Mouse (Mus musculus): Measurements from ENCODE around the gene Slc25a54. TPM values are rescaled to one million over a fixed set of nuclear protein-coding genes. Genes with fewer than 3 reads are reported as not detected.

The Slc25a54 gene
- total RNA-seq (2017), result not detected in 2 replicates

- ATAC-seq (ENCODE audit: extremely low read depth, insufficient number of reproducible peaks, low FRiP score, poor library complexity, severe bottlenecking), result no peak
Measured at GRCm38 (mm10) chr3:109080169-109080568, at the start of gene Slc25a54. TSS of gene Slc25a54 (plus strand) at chr3:109080469.

DNA sequence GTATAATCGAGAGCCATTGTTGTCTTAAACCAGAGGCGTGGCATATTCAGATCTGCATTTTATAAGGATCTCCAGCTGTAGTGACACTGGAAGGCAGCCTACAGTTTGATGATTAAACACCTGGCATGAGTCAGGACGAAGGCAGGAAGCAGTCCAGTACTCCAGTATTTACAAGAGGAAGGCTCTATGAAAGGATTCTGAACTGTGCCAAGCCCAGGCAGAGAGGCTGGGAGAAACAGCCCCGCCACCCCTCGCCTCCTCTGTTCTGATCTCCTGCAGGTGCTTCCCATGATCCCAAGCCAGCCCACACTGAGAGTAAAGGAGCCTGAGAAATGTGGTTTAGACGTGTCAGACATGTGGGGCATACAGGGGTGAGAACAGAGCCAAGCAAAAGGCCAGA lies 49.5 kb upstream of the Slc25a54 start:
- ATAC-seq (ENCODE audit: extremely low read depth, insufficient number of reproducible peaks, low FRiP score, poor library complexity, severe bottlenecking), result no peak

GRCm38 (mm10) chr3:109031626-109032025 lies 48.6 kb upstream of the Slc25a54 start:
- ATAC-seq (ENCODE audit: extremely low read depth, insufficient number of reproducible peaks, low FRiP score, poor library complexity, severe bottlenecking), result no peak

GRCm38 (mm10) chr3:109032306-109032705 lies 48.0 kb upstream of the Slc25a54 start:
- ATAC-seq (ENCODE audit: extremely low read depth, insufficient number of reproducible peaks, low FRiP score, poor library complexity, severe bottlenecking), result no peak

DNA sequence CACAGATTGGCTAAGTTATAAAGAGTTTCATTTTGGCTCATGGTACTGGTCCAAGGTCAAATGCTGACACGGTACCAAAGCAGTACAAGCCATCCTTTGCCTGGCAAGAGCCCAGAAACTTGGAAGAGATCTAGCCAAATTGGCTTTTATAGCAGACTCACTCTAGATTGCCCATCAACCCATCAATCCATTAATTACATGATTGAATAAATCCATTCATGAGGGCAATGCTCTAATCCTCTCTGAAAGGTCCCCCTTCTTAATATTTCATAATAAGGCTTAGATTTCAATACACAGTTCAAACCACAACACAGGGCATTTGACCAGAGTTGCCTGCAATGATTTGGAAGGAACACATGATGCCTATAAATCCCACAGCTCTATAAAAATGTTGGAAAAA lies 45.9 kb upstream of the Slc25a54 start:
- no peak for ATAC-seq (ENCODE audit: extremely low read depth, insufficient number of reproducible peaks, low FRiP score, poor library complexity, severe bottlenecking)

DNA sequence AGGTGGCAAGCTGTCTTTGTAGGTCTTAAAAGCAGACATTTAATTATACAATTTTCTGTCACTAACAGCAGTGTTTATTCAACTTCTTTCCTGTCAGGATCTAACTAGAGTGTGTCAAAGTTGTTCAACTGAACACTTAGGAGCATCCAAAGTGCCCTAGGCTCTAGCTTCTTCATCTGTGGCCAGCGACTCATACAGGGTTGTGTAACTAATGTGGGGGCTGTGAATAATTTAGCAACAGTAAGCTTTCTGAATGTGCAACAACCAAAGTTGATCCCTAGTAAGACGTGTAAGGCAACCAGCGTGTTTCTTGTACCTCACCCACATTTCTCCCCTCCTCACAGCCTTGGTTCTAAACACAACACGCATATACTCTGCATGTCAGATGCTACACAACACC lies 39.4 kb upstream of the Slc25a54 start:
- ATAC-seq (ENCODE audit: extremely low read depth, insufficient number of reproducible peaks, low FRiP score, poor library complexity, severe bottlenecking), result no peak

- no peak for ATAC-seq (ENCODE audit: extremely low read depth, insufficient number of reproducible peaks, low FRiP score, poor library complexity, severe bottlenecking)
Measured at GRCm38 (mm10) chr3:109043395-109043794, 36.9 kb upstream of the Slc25a54 start.

- 0 out of 2 replicates have a peak, but pooled peaks have one; percentile 6 for ATAC-seq (ENCODE audit: extremely low read depth, insufficient number of reproducible peaks, low FRiP score, poor library complexity, severe bottlenecking)
Measured at GRCm38 (mm10) chr3:109046428-109046827, 33.8 kb upstream of the Slc25a54 start.

- no peak for ATAC-seq (ENCODE audit: extremely low read depth, insufficient number of reproducible peaks, low FRiP score, poor library complexity, severe bottlenecking)
Measured at GRCm38 (mm10) chr3:109047707-109048283, 32.5 kb upstream of the Slc25a54 start.

DNA sequence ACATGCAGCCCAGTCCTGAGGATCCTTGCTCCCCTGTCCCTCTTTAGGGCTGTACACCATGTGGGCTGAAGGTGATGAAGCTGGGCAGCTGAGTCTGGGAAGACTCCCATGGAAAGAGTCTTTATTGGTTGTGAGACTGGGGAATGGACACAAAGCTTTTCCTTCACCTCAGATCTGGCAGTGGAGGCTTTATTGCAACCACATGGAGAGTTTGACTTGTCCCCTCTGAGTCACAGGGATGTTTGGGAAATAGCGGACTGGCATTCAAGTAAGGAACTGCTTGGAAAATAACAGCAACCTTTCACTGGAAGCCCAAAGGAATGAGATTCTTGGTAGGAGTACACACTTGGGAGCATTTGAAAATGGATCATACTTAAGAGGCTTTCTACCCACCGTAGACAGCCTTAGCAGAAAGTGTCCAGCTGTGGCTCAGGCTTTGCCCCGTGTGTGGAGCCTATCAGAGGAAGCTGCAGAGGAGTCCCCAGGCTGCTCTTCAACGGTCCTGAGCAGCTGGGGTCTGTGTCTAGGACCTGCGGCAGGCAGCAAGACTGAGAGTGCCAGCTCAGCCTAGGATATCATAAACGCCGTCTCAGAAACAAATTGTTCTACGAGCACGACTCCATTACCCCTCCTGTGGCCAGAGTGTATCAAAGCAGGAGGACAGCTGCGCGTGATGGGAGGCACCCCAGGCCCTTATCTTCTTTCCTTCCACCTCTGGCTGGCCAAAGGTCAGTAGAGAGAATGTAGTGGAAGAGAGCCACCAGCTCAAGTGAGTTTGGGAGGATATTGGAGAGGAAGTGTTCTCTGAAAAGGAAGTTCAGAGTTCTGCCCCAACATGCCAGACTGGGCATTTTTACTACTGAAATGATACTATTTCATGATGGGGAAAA lies 29.0 kb upstream of the Slc25a54 start:
- 0 out of 2 replicates have a peak, but pooled peaks have one; percentile 26 for ATAC-seq (ENCODE audit: extremely low read depth, insufficient number of reproducible peaks, low FRiP score, poor library complexity, severe bottlenecking)

DNA sequence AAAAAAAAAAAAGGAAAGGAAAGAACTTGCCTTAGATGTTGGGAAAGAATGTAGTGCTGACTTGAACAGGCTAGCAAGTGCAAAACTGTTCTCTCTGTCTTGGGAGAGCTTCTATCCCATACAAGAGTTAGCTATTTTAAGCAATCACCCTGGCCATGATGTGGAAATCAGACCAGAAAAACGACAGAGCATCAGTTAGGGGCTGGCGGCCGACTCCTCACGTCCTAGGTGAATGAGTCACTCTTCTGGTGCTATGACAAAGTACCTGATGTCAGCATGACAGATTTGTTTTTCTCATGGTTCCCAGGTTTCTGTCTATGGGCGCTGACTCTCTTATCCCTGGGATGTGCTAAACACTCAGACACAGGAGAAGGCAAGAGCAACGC lies 28.3 kb upstream of the Slc25a54 start:
- ATAC-seq (ENCODE audit: extremely low read depth, insufficient number of reproducible peaks, low FRiP score, poor library complexity, severe bottlenecking), result no peak

- no peak for ATAC-seq (ENCODE audit: extremely low read depth, insufficient number of reproducible peaks, low FRiP score, poor library complexity, severe bottlenecking)
Measured at GRCm38 (mm10) chr3:109059903-109060302, 20.4 kb upstream of the Slc25a54 start.

DNA sequence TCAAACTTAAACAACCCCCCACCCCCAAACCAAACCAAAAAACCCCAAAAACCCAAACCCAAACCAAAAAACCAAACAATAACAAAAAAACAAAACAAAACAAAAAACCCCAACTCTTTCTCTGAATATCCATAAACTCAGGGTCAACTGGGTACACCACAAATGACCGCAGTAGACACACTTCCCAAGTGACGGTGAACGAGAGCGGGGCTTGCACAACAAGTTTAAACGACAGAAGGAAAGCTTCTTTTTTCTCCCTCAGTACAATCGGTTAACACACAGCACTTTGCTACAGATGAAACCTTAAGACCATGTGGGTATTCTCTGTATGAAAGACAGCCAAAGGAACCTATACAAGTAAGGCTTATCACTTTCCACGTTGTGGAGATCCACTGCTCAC lies 17.9 kb upstream of the Slc25a54 start:
- no peak for ATAC-seq (ENCODE audit: extremely low read depth, insufficient number of reproducible peaks, low FRiP score, poor library complexity, severe bottlenecking)

- ATAC-seq (ENCODE audit: extremely low read depth, insufficient number of reproducible peaks, low FRiP score, poor library complexity, severe bottlenecking), result peak; percentile 92; the same call in 1 of the 2 replicates
Measured at GRCm38 (mm10) chr3:109062989-109063388, 17.3 kb upstream of the Slc25a54 start.

GRCm38 (mm10) chr3:109084418-109084817 lies 4.1 kb downstream of the Slc25a54 start:
- no peak for ATAC-seq (ENCODE audit: extremely low read depth, insufficient number of reproducible peaks, low FRiP score, poor library complexity, severe bottlenecking)

- no peak for ATAC-seq (ENCODE audit: extremely low read depth, insufficient number of reproducible peaks, low FRiP score, poor library complexity, severe bottlenecking)
Measured at GRCm38 (mm10) chr3:109088460-109088859, 8.2 kb downstream of the Slc25a54 start.

DNA sequence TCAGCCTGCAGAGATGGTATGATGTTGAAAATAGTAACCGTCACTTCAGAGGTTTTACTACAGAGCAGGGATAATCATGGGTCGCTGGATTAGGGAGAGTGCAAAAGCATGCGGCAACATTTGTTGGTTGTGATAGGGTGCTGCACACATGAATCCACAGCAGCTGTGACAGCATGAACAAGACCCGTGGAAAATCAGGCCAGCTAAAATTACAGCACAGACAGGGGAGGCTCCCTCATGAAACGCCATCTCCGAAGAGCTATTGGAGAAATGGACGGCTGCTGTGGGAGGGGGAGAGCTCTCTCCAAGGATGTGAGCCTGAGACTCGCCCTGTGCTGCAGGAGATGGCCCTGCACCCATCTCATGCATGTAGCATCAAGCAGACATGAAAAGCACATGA lies 24.4 kb downstream of the Slc25a54 start:
- no peak for ATAC-seq (ENCODE audit: extremely low read depth, insufficient number of reproducible peaks, low FRiP score, poor library complexity, severe bottlenecking)

- no peak for ATAC-seq (ENCODE audit: extremely low read depth, insufficient number of reproducible peaks, low FRiP score, poor library complexity, severe bottlenecking)
Measured at GRCm38 (mm10) chr3:109117136-109117535, 36.9 kb downstream of the Slc25a54 start.

- ATAC-seq (ENCODE audit: extremely low read depth, insufficient number of reproducible peaks, low FRiP score, poor library complexity, severe bottlenecking), result no peak
Measured at GRCm38 (mm10) chr3:109119562-109119961, 39.3 kb downstream of the Slc25a54 start.

- ATAC-seq (ENCODE audit: extremely low read depth, insufficient number of reproducible peaks, low FRiP score, poor library complexity, severe bottlenecking), result no peak
Measured at GRCm38 (mm10) chr3:109119973-109120372, 39.7 kb downstream of the Slc25a54 start.
